Mouse (Mus musculus) heart, postnatal 0 days (tissue): ENCODE measurements around the gene Nsun4. TPM values are rescaled to one million over a fixed set of nuclear protein-coding genes. Genes with fewer than 3 reads are reported as not detected.
A peak's percentile ranks its signal among the peaks of the same experiment; 100 is the strongest.

Source experiments
- ATAC-seq: fragments of 200-750 bp; cut with Nextera tagmentation; 2 replicates; pipeline ENCODE4 v1.8.0; 2017; ENCODE audit warnings: low read depth, moderate number of reproducible peaks, moderate library complexity; ENCODE audit not compliant: insufficient read depth
- DNase-seq: peaks from one replicate; pipeline ENCODE4 v3.0.0-alpha.2; 2016; ENCODE audit warnings: low spot score
- H3K27ac ChIP-seq: fragments of 300-500 bp; sonication (generic); 2 replicates; pipeline ENCODE4 v1.5.1; 2014; ENCODE audit warnings: low read depth, mild to moderate bottlenecking
- H3K27me3 ChIP-seq: fragments of 300-500 bp; sonication (generic); 2 replicates; pipeline ENCODE4 v1.6.1; 2014; ENCODE audit warnings: low read length, mixed read lengths; ENCODE audit not compliant: control insufficient read depth, insufficient read depth
- H3K36me3 ChIP-seq: fragments of 300-500 bp; sonication (generic); replicated peaks from 2 replicates; pipeline ENCODE4 v1.6.1; 2014; ENCODE audit warnings: low read length, mixed read lengths; ENCODE audit not compliant: control insufficient read depth, insufficient read depth
- H3K4me1 ChIP-seq: fragments of 300-500 bp; sonication (generic); 2 replicates; pipeline ENCODE4 v1.6.1; 2014; ENCODE audit warnings: antibody characterized with exemption; ENCODE audit not compliant: control insufficient read depth, insufficient read depth
- H3K4me2 ChIP-seq: fragments of 300-500 bp; sonication (generic); 2 replicates; pipeline ENCODE4 v1.6.1; 2014; ENCODE audit warnings: low read depth, mild to moderate bottlenecking, low read length, moderate library complexity
- H3K4me3 ChIP-seq: fragments of 300-500 bp; sonication (generic); 2 replicates; pipeline ENCODE4 v1.5.1; 2014; ENCODE audit warnings: low read depth, low read length
- H3K9ac ChIP-seq: fragments of 300-500 bp; sonication (generic); replicated peaks from 2 replicates; pipeline ENCODE4 v1.6.1; 2014; ENCODE audit warnings: low read depth, low read length, mixed read lengths
- H3K9me3 ChIP-seq: fragments of 300-500 bp; sonication (generic); replicated peaks from 2 replicates; pipeline ENCODE4 v1.6.1; 2016; ENCODE audit warnings: low read length; ENCODE audit not compliant: control insufficient read depth
- CTCF ChIP-seq: IDR thresholded peaks from 2 replicates; pipeline ENCODE4 v1.5.1; 2016; ENCODE audit warnings: antibody characterized with exemption, control low read depth, low read depth
- EP300 ChIP-seq: IDR thresholded peaks from 2 replicates; pipeline ENCODE4 v1.6.1; 2016; ENCODE audit warnings: antibody characterized with exemption, low read depth
- WGBS: fragments of 180-500 bp; shearing (Covaris S2); extraction: QIAGEN DNeasy Blood & Tissue Kit; methylation state at CpG from one replicate; pipeline ENCODE4 v1.1.7; 2014; 5-methylcytosine and 5-hydroxymethylcytosine counted together
- polyA plus RNA-seq: library from polyadenylated mRNA; unstranded; fragments of >200 nt; fragmentation: Nextera tagmentation; extraction: Ambion mirVana; gene quantifications from 2 replicates; pipeline ENCODE4 v1.2.1, GENCODE M21; 2015
- total RNA-seq: library from RNA; depleted of rRNA; stranded (reverse); fragments of >200 nt; gene quantifications from 2 replicates; pipeline ENCODE4 v1.2.3, GENCODE M21; 2014; ENCODE audit warnings: low replicate concordance

Gene Nsun4
- total and polyA plus RNA-seq, 2 experiments from 2014 or later, result 33.9 to 43.5 TPM

DNA sequence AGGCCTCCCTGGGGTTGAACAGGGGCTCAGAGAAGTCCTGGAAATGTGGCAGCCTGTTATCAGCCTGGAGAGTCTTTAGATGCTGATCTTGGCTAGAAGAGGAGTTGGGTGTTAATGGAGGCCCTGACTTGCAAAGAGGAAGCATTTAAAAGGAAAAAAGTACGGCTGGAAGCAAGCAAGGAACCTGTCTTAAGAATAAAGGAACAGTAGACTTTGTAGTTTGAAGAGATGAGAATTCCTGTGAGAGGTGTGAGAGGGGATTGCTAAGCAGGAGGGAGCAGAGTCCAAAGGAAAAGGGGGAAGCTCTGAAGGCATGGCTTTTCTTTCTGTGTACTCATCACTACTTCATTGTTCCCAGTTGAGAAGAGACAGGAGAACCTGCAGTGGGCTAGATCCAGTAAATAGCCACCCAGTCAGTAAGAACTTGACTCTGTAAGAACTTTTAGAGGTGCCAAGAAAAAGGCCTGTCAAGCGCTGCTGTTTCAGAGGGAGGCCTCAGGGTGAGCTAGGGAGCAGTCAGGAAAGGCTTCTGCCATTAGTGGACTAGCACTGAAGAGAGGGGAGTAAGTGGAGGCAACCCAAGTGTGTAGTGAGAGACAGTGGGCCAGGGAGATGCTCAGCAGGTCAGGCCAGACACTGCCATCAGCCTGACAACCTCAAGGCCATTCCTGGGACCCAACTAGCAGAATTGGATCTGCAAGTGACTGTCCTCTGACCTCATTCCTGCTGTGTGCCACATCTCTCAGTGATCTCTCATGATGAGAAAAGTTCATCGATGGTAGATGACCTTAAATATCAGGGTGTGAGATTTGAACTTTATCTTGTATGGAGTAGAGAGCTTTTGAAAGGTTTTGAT, 23.8 kb upstream of the Nsun4 start:
- no peak for TF ChIP-seq EP300
- TF ChIP-seq CTCF, result no peak
- Histone ChIP-seq H3K27me3 (no peaks in the 10 kb centered on the region), H3K9ac (peak overlapping the region; percentile 99), H3K4me2 (peak overlapping the region; percentile 85), H3K36me3 (peaks cover 30% of the 10 kb centered on the region), H3K9me3 (no peaks in the 10 kb centered on the region), H3K4me1 (peaks cover 19% of the 10 kb centered on the region), H3K27ac (peak overlapping the region; percentile 99), H3K4me3 (peak overlapping the region; percentile 92)
- DNase-seq (peak; percentile 46), ATAC-seq (no peak)
- whole genome bisulfite sequencing, result 29% methylated on average over 3 of the region's 3 CpGs

GRCm38 (mm10) chr4:116076369-116077231, 22.9 kb upstream of the Nsun4 start:
- peak; percentile 12 for ATAC-seq
- peak; percentile 36 for DNase-seq
- TF ChIP-seq EP300 (no peak), CTCF (no peak)
- H3K27me3 ChIP-seq, result no peaks in the 10 kb centered on the region
- H3K27ac ChIP-seq, result peak overlapping the region; percentile 99
- peak overlapping the region; percentile 99 for H3K9ac ChIP-seq
- peaks cover 23% of the 10 kb centered on the region for H3K4me1 ChIP-seq
- WGBS, result 1% methylated on average over 37 of the region's 37 CpGs
- H3K9me3 ChIP-seq, result no peaks in the 10 kb centered on the region
- peak overlapping the region; percentile 92 for H3K4me3 ChIP-seq
- H3K36me3 ChIP-seq, result peaks cover 22% of the 10 kb centered on the region
- peak overlapping the region; percentile 85 for H3K4me2 ChIP-seq

DNA sequence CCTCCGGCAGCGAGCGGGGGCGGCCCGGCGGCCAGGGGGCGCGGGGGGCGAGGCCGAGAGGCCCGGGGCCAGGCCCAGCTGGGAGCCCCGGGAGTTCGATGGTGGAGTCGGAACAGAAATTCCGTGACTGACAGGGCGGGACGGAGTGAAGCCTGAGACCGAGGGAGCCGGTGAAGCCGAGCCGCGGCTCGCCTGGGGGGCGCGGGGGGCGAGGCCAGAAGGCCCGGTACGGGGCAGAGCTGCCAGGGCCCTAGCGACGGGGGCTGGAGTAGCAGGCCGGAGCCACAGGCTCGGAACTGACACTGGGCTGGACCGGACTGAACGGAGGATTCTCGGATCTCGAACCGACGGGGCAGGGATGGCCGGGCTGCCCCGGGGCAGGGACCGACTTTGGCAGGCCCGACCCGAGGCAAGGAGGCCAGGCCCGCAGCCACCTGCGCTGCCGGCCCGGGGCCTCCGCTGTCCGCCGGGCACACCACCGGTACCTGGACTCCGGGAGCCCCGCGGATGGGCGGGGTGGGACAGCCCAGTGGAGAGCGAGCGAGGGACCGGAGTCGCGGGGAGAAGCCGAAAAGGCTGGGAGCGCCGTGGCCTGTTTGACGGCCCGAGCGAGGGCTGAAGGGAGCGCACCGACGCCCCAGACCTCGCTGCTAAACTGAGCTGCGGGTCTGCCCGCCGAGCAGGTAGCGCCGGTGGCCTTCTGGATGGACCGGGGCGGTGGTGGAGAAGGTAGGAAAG, 22.1 kb upstream of the Nsun4 start:
- H3K36me3 ChIP-seq, result peaks cover 14% of the 10 kb centered on the region
- H3K4me3 ChIP-seq, result peak overlapping the region; percentile 92
- TF ChIP-seq CTCF (no peak), EP300 (no peak)
- H3K9ac ChIP-seq, result peak overlapping the region; percentile 99
- no peaks in the 10 kb centered on the region for H3K9me3 ChIP-seq
- no peaks in the 10 kb centered on the region for H3K27me3 ChIP-seq
- H3K27ac ChIP-seq, result peak overlapping the region; percentile 99
- peak; percentile 61 for DNase-seq
- peak overlapping the region; percentile 85 for H3K4me2 ChIP-seq
- H3K4me1 ChIP-seq, result peaks cover 23% of the 10 kb centered on the region
- peak; percentile 67 for ATAC-seq
- under 1% methylated on average over 69 of the region's 77 CpGs for WGBS

DNA sequence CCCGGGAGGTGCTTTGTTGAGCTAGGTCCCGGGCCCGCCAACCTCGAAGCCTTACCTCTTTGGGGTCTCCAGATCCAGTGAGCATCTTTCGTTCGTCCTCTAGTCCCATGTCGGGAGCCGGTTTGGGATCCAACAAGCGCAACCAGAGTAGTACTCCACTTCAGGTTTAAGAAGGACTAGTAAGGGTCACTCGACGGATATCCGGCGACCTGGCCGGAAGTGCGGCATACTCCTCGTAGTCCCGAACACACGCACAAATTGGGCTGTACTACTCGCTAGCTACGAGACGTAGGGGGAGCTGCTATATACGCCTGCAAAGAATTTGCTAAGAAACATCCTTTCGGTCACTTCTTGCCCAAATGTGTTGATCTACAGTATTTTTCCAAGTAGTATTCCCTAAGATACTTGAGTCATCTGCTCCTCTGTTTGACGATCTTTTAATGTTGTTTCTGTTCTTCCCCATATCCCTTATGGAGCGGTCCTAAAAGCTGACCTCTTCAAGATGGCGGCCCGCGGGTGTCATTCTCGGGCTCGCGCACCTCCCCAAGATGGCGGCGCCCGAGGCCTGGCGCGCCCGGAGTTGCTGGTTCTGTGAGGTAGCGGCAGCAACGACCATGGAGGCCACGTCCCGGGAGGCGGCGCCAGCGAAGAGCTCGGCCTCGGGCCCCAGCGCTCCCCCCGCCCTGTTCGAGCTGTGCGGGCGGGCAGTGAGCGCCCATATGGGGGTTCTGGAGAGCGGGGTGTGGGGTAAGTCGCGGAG, 21.4 kb upstream of the Nsun4 start, which contains the start of the genes Uqcrh and Lrrc41:
Gene Uqcrh, minus strand, starts transcription at position 211 of the 760 bp plus-strand sequence.
Gene Lrrc41, plus strand, starts transcription at position 409 of the 760 bp plus-strand sequence.
- Histone ChIP-seq H3K4me2 (peak within 1 kb of the TSS; percentile 85), H3K27ac (peak within 1 kb of the TSS; percentile 99), H3K27me3 (no peaks in the 10 kb centered on the region), H3K36me3 (peaks cover 12% of the 10 kb centered on the region), H3K9me3 (no peaks in the 10 kb centered on the region), H3K4me1 (peaks cover 23% of the 10 kb centered on the region), H3K9ac (peak within 1 kb of the TSS; percentile 99), H3K4me3 (peak within 1 kb of the TSS; percentile 92)
- DNase-seq (peak; percentile 94), ATAC-seq (peak; percentile 88)
- under 1% methylated on average over 53 of the region's 55 CpGs for WGBS
- peak; percentile 88 for TF ChIP-seq EP300
- no peak for TF ChIP-seq CTCF
